Mouse (Mus musculus) hindbrain, embryonic 12.5 days (tissue): ENCODE results near the gene Smad6. TPM values are rescaled to one million over a fixed set of nuclear protein-coding genes. Genes with fewer than 3 reads are reported as not detected.

Source experiments
- ATAC-seq: fragments of 200-750 bp; cut with Nextera tagmentation; 2 replicates; pipeline ENCODE4 v1.8.0; 2017; ENCODE audit warnings: moderate TSS enrichment; ENCODE audit not compliant: low FRiP score
- H3K27ac ChIP-seq: fragments of 300-500 bp; sonication (generic); 2 replicates; pipeline ENCODE4 v1.5.1; 2016; ENCODE audit warnings: mild to moderate bottlenecking
- H3K27me3 ChIP-seq: fragments of 300-500 bp; sonication (generic); 2 replicates; pipeline ENCODE4 v1.6.1; 2016; ENCODE audit warnings: mild to moderate bottlenecking
- H3K36me3 ChIP-seq: fragments of 300-500 bp; sonication (generic); 2 replicates; pipeline ENCODE4 v1.6.1; 2016; ENCODE audit warnings: mild to moderate bottlenecking
- H3K4me1 ChIP-seq: fragments of 300-500 bp; sonication (generic); 2 replicates; pipeline ENCODE4 v1.6.1; 2016
- H3K4me2 ChIP-seq: fragments of 300-500 bp; sonication (generic); replicated peaks from 2 replicates; pipeline ENCODE4 v1.6.1; 2016; ENCODE audit warnings: mild to moderate bottlenecking
- H3K4me3 ChIP-seq: fragments of 300-500 bp; sonication (generic); 2 replicates; pipeline ENCODE4 v1.5.1; 2016; ENCODE audit warnings: mild to moderate bottlenecking
- H3K9ac ChIP-seq: fragments of 300-500 bp; sonication (generic); 2 replicates; pipeline ENCODE4 v1.6.1; 2016; ENCODE audit warnings: mild to moderate bottlenecking, moderate library complexity
- H3K9me3 ChIP-seq: fragments of 300-500 bp; sonication (generic); replicated peaks from 2 replicates; pipeline ENCODE4 v1.6.1; 2016; ENCODE audit warnings: mild to moderate bottlenecking
- WGBS: fragments of 180-500 bp; shearing (Covaris S2); methylation state at CpG from one replicate; pipeline ENCODE4 v1.1.7; 2016; 5-methylcytosine and 5-hydroxymethylcytosine counted together
- polyA plus RNA-seq: library from polyadenylated mRNA; unstranded; fragments of >200 nt; fragmentation: Nextera tagmentation; extraction: Ambion mirVana; gene quantifications from 2 replicates; pipeline ENCODE4 v1.2.1, GENCODE M21; 2016

The Smad6 gene
- polyA plus RNA-seq, 1 experiment from 2014 or later = 12.4 TPM

DNA sequence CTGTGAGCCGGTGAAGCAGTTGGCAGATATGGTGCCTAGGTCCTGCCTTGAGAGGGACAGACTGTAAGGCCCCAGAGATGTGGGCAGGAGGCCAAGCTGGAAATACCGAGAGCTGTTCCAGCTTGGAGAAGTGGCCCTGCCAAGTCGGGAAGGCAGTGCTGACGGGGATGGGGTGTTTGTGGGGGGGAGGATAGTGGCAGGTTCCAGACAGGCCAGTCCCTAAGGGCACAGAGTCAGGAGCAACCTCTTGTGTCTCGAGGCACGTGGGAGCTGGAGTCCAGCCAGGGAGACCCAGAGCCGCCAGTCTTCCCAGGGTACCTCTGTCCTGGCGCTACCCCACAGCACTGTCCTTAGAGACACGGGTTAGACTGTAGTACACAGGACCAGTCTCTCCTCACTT, 53.3 kb downstream of the Smad6 start:
- 74% methylated on average over 8 of the region's 9 CpGs for WGBS
- no peak overlapping the region for H3K9ac ChIP-seq
- peaks cover 48% of the 10 kb centered on the region for H3K4me1 ChIP-seq
- H3K36me3 ChIP-seq = no peaks in the 10 kb centered on the region
- no peaks in the 10 kb centered on the region for H3K9me3 ChIP-seq
- peak overlapping the region; percentile 40; the same call in 1 of the 2 replicates for H3K27ac ChIP-seq
- H3K27me3 ChIP-seq = no peaks in the 10 kb centered on the region
- no peak overlapping the region for H3K4me3 ChIP-seq
- H3K4me2 ChIP-seq = no peak overlapping the region
- no peak for ATAC-seq

DNA sequence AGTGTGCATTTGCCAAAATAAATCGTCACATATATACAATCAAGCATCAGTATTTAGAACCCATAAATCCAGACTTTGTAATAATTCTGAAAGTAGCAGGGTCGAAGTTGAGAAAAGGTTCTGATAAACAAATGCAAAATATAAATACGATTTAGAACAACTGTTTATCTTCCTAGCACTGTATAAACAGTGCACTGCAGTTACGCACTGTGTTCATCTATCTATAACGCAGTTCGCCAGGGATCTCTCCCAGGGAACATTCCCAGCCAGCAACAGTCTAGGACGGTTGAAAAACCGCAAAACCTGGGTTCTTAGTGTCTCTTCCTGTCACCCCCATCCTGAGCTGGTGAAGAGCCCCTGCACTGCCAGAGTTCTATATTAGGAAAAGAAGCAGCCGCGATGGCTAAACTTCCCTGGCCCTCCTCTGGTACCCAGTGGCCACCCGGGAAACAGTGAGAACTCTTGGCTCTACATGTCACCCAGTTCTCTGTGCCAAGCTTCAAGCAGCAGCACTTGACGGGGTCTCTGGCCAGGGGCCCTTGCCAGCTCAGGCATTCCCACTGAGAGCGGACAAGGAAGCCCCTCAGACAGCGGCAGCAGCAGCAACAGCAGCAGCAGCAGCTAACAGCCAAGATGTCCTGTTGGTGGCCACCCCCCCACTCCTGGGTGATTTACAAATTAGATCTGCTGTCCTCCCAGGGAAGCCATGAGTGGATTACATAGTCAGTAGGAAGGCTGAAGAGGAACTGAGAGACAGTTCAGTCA, 54.3 kb downstream of the Smad6 start:
- H3K4me3 ChIP-seq = no peak overlapping the region
- no peaks in the 10 kb centered on the region for H3K9me3 ChIP-seq
- no peaks in the 10 kb centered on the region for H3K27me3 ChIP-seq
- no peak overlapping the region for H3K9ac ChIP-seq
- no peak for ATAC-seq
- no peak overlapping the region for H3K27ac ChIP-seq
- H3K4me2 ChIP-seq = no peak overlapping the region
- no peaks in the 10 kb centered on the region for H3K36me3 ChIP-seq
- 75% methylated on average over 14 of the region's 14 CpGs for WGBS
- H3K4me1 ChIP-seq = peaks cover 49% of the 10 kb centered on the region

DNA sequence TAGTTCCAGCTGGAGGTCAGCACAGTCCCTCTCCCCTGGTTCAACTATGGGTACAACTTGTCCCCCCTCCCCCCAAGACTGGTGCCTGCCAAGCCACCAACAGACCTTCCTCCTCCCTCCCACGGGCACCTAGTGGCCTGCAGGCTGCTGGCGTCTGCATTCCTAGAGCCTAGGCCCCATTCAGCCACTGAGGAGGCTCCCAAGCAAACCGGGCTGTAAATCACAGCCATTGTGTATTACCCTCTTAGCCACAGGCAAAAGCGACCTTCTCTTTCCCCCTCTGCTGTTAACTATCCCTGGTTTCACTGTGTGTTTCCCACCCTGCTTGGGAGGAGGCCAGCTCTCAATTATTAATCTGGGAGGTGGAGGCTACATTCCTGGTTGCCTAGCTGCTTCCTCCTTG, 56.3 kb downstream of the Smad6 start:
- WGBS = 7% methylated on average over 4 of the region's 4 CpGs
- H3K36me3 ChIP-seq = no peaks in the 10 kb centered on the region
- H3K9me3 ChIP-seq = no peaks in the 10 kb centered on the region
- H3K27ac ChIP-seq = peak overlapping the region; percentile 64
- H3K9ac ChIP-seq = no peak overlapping the region
- no peak overlapping the region for H3K4me3 ChIP-seq
- ATAC-seq = no peak
- H3K4me2 ChIP-seq = no peak overlapping the region
- peaks cover 51% of the 10 kb centered on the region for H3K4me1 ChIP-seq
- no peaks in the 10 kb centered on the region for H3K27me3 ChIP-seq

DNA sequence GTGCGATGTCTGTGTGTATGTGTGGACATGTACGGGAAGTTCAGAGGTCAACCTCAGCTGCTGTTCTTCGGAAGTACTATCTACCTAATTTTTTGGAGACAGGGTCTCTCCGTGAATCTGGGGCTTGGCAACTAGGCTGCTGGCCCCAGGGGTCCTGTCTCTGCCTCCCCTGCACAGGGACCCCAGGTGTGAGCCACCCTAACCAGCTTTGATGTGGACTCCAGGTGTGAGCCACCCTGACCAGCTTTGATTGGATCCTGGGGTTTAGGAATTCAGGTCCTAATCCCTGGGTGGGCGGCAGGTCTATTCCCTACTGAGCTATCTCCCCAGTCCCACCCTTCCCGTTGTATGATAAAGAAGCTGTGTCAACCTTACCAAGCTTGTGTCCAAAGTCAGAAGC, 60.0 kb downstream of the Smad6 start:
- no peak overlapping the region for H3K27ac ChIP-seq
- peaks cover 59% of the 10 kb centered on the region for H3K4me1 ChIP-seq
- ATAC-seq = no peak
- no peaks in the 10 kb centered on the region for H3K27me3 ChIP-seq
- no peak overlapping the region for H3K4me3 ChIP-seq
- H3K9ac ChIP-seq = no peak overlapping the region
- H3K9me3 ChIP-seq = no peaks in the 10 kb centered on the region
- no peaks in the 10 kb centered on the region for H3K36me3 ChIP-seq
- no peak overlapping the region for H3K4me2 ChIP-seq
- 73% methylated on average over 6 of the region's 6 CpGs for WGBS

DNA sequence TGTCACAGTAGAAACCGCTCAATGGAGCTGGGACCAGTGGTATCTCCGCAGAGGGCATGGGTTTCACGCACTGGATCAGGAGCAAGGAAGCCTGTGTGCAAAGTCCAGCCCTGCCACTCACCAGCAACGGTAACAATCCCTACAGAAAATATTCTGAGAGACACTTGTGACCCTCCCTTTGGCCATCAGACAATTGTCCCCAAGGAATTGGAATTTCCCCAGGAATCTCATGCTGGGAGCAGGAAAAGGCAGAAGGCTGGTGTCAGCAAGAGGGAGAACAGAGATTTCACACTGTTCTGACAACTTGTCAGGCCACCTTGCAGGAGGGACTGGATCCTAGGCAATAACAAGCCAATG, 61.1 kb downstream of the Smad6 start:
- H3K4me2 ChIP-seq = peak overlapping the region; percentile 41
- H3K27ac ChIP-seq = peak overlapping the region; percentile 53
- H3K9ac ChIP-seq = 0 out of 2 replicates have a peak overlapping the region, but pooled peaks have one; percentile 13
- no peaks in the 10 kb centered on the region for H3K36me3 ChIP-seq
- ATAC-seq = no peak
- H3K4me1 ChIP-seq = peaks cover 59% of the 10 kb centered on the region
- WGBS = 10% methylated on average over 4 of the region's 4 CpGs
- no peaks in the 10 kb centered on the region for H3K27me3 ChIP-seq
- no peaks in the 10 kb centered on the region for H3K9me3 ChIP-seq
- no peak overlapping the region for H3K4me3 ChIP-seq

DNA sequence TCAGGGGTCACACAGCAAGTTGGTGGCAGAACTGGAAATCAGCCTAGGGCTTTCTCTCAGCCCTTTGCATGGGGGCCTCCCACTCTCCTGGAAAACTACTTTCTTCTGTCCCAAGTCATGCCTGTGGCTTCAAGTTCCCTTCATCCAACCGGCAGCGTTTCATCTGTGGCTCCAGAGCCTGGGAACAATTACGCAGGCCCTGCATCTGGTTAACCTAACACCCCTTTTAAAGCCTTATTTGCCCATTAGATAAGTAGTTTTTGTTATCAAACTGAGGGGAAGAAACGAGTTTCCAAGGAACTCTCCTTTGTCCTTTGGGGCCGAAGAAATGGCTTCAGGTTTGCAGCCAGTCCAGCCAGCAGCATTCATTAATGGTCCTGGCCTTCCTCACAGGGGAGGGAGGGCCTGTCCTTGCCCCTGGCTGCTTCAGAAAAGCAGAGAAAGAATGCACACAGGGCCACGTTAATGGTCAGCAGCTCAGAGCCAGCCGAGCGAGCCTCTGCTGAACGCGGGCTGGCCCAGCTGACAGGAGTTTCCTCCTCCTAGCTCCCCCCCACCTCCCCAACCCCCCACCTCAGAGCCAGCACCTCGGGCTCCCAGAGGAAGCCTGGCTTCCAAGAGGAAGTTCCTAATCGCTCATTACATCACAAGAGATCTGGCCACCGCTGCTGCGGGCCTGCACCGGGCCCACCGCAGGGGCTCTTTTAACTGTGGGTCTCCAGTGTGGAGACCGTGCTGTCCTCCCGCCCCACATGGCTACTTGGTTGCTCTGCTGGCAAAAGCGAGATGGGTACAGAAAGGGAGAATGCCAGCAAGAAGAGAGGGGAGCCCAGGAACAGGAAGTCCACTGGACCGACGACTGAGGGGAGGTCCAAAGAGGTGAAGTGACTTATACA, 61.7 kb downstream of the Smad6 start:
- 3% methylated on average over 21 of the region's 21 CpGs for WGBS
- no peak for ATAC-seq
- Histone ChIP-seq H3K9ac (0 out of 2 replicates have a peak overlapping the region, but pooled peaks have one; percentile 20), H3K4me2 (peak overlapping the region; percentile 41), H3K27me3 (no peaks in the 10 kb centered on the region), H3K4me1 (peaks cover 55% of the 10 kb centered on the region), H3K9me3 (no peaks in the 10 kb centered on the region), H3K4me3 (no peak overlapping the region), H3K27ac (peak overlapping the region; percentile 79), H3K36me3 (no peaks in the 10 kb centered on the region)

DNA sequence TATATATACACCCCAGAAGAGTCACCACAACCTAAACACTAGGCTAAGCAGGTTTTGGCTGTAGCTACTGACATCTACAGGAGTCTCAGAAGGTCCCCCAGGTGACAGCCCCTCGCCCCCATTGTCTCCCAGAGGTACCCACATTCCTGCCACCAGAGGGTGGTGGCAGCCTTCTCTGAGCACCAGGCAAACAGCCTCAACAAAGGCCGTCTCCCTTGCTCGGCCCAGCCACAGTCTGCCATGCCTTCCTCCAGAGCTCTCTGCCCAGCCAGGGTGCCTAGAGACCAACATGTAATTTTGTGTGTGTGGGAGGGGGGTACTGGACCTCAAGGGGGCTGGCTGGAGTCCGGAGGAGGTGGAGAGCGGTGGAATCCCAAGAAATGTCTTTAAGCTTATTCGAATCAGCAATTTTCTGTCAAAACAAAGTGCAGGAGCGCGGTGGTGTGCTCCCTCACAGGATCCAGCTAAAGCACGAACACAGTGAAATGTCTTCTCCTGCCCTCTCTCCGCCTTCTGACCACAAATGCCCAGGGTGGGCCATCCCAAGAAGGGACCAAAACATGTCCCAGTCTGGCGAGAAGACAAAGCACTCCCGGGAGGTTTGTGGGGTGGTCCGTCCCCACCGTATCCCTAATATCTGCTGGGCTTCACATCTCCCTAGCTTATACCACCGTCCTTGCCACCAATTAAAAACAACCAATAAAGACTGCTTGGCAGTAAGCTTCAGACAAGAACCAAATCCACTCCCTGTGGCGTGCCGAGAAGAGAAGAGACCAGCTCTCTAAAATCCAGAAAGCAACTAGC, 62.5 kb downstream of the Smad6 start:
- Histone ChIP-seq H3K9ac (peak overlapping the region; percentile 39; the same call in 1 of the 2 replicates), H3K36me3 (no peaks in the 10 kb centered on the region), H3K9me3 (no peaks in the 10 kb centered on the region), H3K27me3 (no peaks in the 10 kb centered on the region), H3K27ac (peak overlapping the region; percentile 79), H3K4me2 (peak overlapping the region; percentile 41), H3K4me3 (no peak overlapping the region), H3K4me1 (peaks cover 54% of the 10 kb centered on the region)
- ATAC-seq = peak; percentile 68
- WGBS = 19% methylated on average over 17 of the region's 17 CpGs

DNA sequence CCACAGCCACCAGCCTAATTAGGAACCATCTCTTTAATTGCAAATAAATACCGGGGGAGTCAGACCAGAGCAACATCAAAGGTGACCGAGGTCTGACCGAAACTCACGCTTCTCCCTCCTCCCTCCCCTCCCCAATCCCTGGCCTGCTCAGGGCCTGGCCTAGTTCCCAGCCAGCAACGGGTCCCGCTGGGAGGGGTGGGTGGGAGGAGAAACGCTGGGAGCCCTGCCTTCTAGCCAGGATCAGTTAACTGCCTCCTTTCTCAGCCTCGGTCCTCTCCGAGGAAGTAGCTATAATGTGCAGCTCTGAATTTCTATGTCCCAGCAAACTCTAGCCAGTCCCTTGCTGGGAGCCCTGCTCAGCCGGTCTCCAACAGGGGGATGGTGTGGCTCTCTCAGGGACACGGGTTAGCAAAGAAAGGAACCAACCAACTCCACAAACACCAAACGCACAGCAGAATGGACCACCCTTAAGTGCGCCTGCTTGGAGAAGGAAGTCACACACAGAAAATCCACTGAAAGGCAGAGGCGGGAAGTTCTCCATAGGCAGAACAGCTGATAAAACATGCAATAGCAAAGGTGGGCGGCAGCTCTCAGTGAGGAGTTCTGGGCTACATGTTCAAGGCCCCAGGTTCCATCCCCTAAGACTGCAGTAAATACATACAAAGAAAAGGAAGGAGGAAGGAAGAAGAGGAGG, 63.4 kb downstream of the Smad6 start:
- Histone ChIP-seq H3K9ac (0 out of 2 replicates have a peak overlapping the region, but pooled peaks have one; percentile 19), H3K4me2 (peak overlapping the region; percentile 15; the same call in 1 of the 2 replicates), H3K9me3 (no peaks in the 10 kb centered on the region), H3K4me1 (peaks cover 54% of the 10 kb centered on the region), H3K4me3 (no peak overlapping the region), H3K36me3 (no peaks in the 10 kb centered on the region), H3K27me3 (no peaks in the 10 kb centered on the region), H3K27ac (peak overlapping the region; percentile 79)
- WGBS = 15% methylated on average over 15 of the region's 15 CpGs
- no peak for ATAC-seq

DNA sequence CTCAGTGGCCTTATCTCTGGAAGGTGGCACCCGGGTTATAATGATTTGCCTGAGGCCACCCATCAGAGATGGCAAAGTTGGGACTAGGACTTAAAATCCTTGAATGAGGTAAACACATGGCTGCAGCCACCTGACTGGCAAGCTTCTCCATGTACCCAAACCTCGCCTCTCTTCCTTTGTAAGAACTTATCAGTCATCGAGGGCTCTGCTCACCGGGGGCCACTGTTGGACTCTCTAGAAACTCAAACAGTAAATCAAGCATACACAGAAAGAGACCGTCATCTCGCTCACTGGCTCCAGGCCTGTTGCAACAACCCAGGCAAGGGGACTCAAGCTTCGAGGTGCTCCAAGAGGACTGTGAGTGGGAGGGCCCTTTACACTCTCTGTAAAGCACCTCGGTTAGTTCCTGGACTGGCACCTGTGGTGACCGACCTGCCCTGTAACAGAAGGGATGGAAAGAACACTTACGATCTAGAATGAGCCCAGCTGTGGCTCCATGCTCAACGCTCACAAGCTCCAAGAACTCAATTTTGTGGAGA, 64.1 kb downstream of the Smad6 start:
- Histone ChIP-seq H3K9me3 (no peaks in the 10 kb centered on the region), H3K36me3 (no peaks in the 10 kb centered on the region), H3K9ac (no peak overlapping the region), H3K4me3 (no peak overlapping the region), H3K27ac (no peak overlapping the region; the same call in 1 of the 2 replicates), H3K4me2 (no peak overlapping the region), H3K27me3 (no peaks in the 10 kb centered on the region), H3K4me1 (peaks cover 47% of the 10 kb centered on the region)
- no peak for ATAC-seq
- 63% methylated on average over 11 of the region's 11 CpGs for WGBS

DNA sequence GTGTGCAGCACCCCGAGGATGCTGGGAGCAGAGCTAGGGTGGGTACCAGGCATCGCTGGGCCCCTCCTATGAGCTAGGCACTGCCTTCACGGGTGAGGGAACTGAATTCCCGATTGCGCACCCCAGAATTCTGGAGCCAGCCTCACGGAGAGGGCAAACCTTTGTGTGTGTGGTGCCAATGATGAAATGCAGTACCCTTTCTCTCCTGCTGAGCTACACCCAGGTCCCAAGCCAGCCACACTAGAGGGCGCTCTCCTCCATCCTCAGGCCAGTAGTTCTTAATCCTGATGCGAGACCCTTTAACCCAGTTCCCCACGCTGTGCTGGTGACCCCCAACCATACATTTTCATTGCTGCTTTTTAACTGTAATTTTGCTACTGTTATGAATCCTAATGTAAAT, 65.8 kb downstream of the Smad6 start:
- H3K9me3 ChIP-seq = no peaks in the 10 kb centered on the region
- H3K9ac ChIP-seq = no peak overlapping the region
- no peak overlapping the region for H3K27ac ChIP-seq
- H3K4me3 ChIP-seq = no peak overlapping the region
- H3K36me3 ChIP-seq = no peaks in the 10 kb centered on the region
- H3K27me3 ChIP-seq = no peaks in the 10 kb centered on the region
- peaks cover 39% of the 10 kb centered on the region for H3K4me1 ChIP-seq
- no peak for ATAC-seq
- 25% methylated on average over 9 of the region's 9 CpGs for WGBS
- no peak overlapping the region for H3K4me2 ChIP-seq

DNA sequence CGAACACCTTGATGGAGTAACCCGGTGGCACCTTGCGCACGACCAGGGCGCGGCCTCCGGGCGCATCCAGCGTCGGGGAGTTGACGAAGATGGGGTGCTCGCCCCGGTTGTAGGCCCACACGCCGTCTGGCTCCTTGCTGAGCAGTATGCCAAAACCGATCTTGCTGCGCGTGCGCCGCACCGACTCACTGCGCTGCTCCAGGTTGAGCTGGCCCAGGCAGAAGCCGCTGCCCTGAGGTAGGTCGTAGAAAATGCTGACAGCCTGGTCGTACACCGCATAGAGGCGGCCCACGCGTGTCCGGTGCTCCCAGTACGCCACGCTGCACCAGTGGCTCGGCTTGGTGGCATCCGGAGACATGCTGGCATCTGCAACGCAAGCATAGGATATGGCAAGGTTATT, 68.2 kb downstream of the Smad6 start:
- no peak overlapping the region for H3K9ac ChIP-seq
- WGBS = 51% methylated on average over 35 of the region's 35 CpGs

More for the DNA sequence above, 68.2 kb downstream of the Smad6 start:
- Histone ChIP-seq H3K4me3 (no peak overlapping the region), H3K9me3 (no peaks in the 10 kb centered on the region), H3K4me2 (peak overlapping the region; percentile 22), H3K27me3 (no peaks in the 10 kb centered on the region), H3K4me1 (peaks cover 21% of the 10 kb centered on the region), H3K27ac (no peak overlapping the region), H3K36me3 (no peaks in the 10 kb centered on the region)
- no peak; the same call in 1 of the 2 replicates for ATAC-seq
